Comparison of ENCODE assay signal across 8 mouse cellular contexts in the genomic region with DNA sequence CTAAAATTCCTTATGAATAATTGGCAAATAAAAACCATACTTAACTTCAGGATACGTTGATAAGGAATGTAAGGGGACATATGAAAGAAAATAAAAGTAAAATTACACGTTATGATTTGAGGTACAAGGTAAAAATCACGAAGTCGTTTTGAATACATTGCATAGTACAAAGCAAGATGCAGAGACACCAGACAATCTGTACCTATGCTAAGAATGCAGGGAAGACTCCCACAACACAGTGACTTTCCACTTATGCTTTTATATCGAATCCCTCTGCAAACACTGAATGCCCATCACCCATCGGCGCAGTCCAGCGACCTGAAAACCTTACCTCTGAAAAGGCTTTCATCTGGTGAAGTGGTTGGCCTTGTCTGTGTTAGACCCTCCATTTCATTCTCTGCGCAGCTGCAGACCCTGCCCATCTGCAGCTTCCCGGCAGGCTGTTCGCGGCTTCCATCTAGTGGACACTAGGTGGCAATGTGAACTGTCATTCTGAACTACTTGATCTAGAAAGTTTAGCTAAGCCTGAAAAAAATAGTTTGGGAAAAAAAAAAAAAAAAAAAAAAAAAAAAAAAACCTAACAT.
DNase-seq lines count a peak whose midpoint lies in the region; ATAC-seq and TF ChIP-seq lines count a peak whose summit lies in the region.

No protein-coding gene starts in this region.

- peak overlapping the region; percentile 71 for H3K9ac ChIP-seq in neural tube, embryonic 13.5 days

- H3K27ac ChIP-seq in cortical plate, adult 2 months (ENCODE audit: insufficient read depth, low read length): no peak overlapping the region
- peak overlapping the region; percentile 77 for H3K27ac ChIP-seq in hindbrain, embryonic 10.5 days
- H3K27ac ChIP-seq in neural tube, embryonic 13.5 days (replicated peaks): no peak overlapping the region

- H3K9me3 ChIP-seq in megakaryocyte, embryonic 14.5 days: no peaks in the 10 kb centered on the region
- no peaks in the 10 kb centered on the region for H3K9me3 ChIP-seq in hindbrain, embryonic 10.5 days
- no peaks in the 10 kb centered on the region for H3K9me3 ChIP-seq in neural tube, embryonic 13.5 days

- no peaks in the 10 kb centered on the region for H3K36me3 ChIP-seq in megakaryocyte, embryonic 14.5 days (replicated peaks; ENCODE audit: low read length)
- H3K36me3 ChIP-seq in hindbrain, embryonic 10.5 days: peaks cover 7% of the 10 kb centered on the region; the same call in 1 of the 2 replicates
- H3K36me3 ChIP-seq in neural tube, embryonic 13.5 days: peaks cover 7% of the 10 kb centered on the region; the same call in 1 of the 2 replicates

- DNase-seq in hindbrain, embryonic 10.5 days (ENCODE audit: low spot score): peak; percentile 58
- peak; percentile 49 to 50 for DNase-seq in left cerebral cortex, postnatal 14 days (ENCODE audit: low spot score in 2 of 2)
- DNase-seq in spleen, postnatal 14 days (ENCODE audit: low spot score in 2 of 2): no peak
- DNase-seq in gastrocnemius, postnatal 14 days: no peak

- intact Hi-C loops in left cerebral cortex, postnatal 14 days (cut with DNase I): no loop called here
- intact Hi-C loops in gastrocnemius, postnatal 14 days (cut with DNase I; ENCODE audit: low total_unique reads): no loop called here

- peak overlapping the region; percentile 39 for H3K4me2 ChIP-seq in neural tube, embryonic 13.5 days

- TF ChIP-seq POLR2A in cortical plate, adult 2 months (IDR thresholded peaks at IDR 0.05; ENCODE audit: extremely low read depth, insufficient read depth, low read length): 0 out of 2 replicates have a peak, but pooled peaks have one; percentile 48

- H3K27me3 ChIP-seq in megakaryocyte, embryonic 14.5 days (replicated peaks): no peaks in the 10 kb centered on the region
- H3K27me3 ChIP-seq in hindbrain, embryonic 10.5 days (ENCODE audit: insufficient read depth, poor library complexity, severe bottlenecking): no peaks in the 10 kb centered on the region
- H3K27me3 ChIP-seq in neural tube, embryonic 13.5 days: no peaks in the 10 kb centered on the region

- TF ChIP-seq CTCF in cortical plate, adult 2 months (IDR thresholded peaks at IDR 0.05; ENCODE audit: extremely low read depth, insufficient read depth, low read length): peak; percentile 47

- ATAC-seq in megakaryocyte, adult 5-6 weeks (ENCODE audit: poor library complexity, severe bottlenecking): no peak
- peak; percentile 94 for ATAC-seq in neural tube, embryonic 13.5 days (ENCODE audit: low read depth)

- H3K4me3 ChIP-seq in megakaryocyte, embryonic 14.5 days (replicated peaks): peak overlapping the region; percentile 8
- peak overlapping the region; percentile 65 for H3K4me3 ChIP-seq in cortical plate, adult 2 months (ENCODE audit: insufficient read depth, low read length)
- H3K4me3 ChIP-seq in hindbrain, embryonic 10.5 days: peak overlapping the region; percentile 44
- peak overlapping the region; percentile 45 for H3K4me3 ChIP-seq in neural tube, embryonic 13.5 days

- whole genome bisulfite sequencing in hindbrain, embryonic 10.5 days: 35% methylated on average over 12 of the region's 12 CpGs
- 35% methylated on average over 12 of the region's 12 CpGs for WGBS in neural tube, embryonic 13.5 days

- H3K4me1 ChIP-seq in megakaryocyte, embryonic 14.5 days: no peaks in the 10 kb centered on the region
- no peaks in the 10 kb centered on the region for H3K4me1 ChIP-seq in cortical plate, adult 2 months (ENCODE audit: control insufficient read depth, insufficient read depth, low read length)
- no peaks in the 10 kb centered on the region for H3K4me1 ChIP-seq in hindbrain, embryonic 10.5 days (replicated peaks)
- no peaks in the 10 kb centered on the region for H3K4me1 ChIP-seq in neural tube, embryonic 13.5 days (replicated peaks)

Comparison
In these comparisons a context has a peak if more than half of its experiments do, and no peak if none do; other contexts are left out.
1. H3K4me3 ChIP-seq: peak in every context shown above with its lines; median percentile 65 in cortical plate, adult 2 months; 45 in neural tube, embryonic 13.5 days; 44 in hindbrain, embryonic 10.5 days; 8 in megakaryocyte, embryonic 14.5 days.
2. DNase-seq: peak in hindbrain, embryonic 10.5 days (single experiment) and left cerebral cortex, postnatal 14 days (2 of 2); none in spleen, postnatal 14 days (0 of 2) and gastrocnemius, postnatal 14 days (single experiment).